Mouse (Mus musculus): ENCODE data around the gene Olfr263. TPM values are rescaled to one million over a fixed set of nuclear protein-coding genes. Genes with fewer than 3 reads are reported as not detected.
A peak's percentile ranks its signal among the peaks of the same experiment; 100 is the strongest.

The Olfr263 gene
- polyA plus RNA-seq, 1 experiment from 2014 or later, result not detected

DNA sequence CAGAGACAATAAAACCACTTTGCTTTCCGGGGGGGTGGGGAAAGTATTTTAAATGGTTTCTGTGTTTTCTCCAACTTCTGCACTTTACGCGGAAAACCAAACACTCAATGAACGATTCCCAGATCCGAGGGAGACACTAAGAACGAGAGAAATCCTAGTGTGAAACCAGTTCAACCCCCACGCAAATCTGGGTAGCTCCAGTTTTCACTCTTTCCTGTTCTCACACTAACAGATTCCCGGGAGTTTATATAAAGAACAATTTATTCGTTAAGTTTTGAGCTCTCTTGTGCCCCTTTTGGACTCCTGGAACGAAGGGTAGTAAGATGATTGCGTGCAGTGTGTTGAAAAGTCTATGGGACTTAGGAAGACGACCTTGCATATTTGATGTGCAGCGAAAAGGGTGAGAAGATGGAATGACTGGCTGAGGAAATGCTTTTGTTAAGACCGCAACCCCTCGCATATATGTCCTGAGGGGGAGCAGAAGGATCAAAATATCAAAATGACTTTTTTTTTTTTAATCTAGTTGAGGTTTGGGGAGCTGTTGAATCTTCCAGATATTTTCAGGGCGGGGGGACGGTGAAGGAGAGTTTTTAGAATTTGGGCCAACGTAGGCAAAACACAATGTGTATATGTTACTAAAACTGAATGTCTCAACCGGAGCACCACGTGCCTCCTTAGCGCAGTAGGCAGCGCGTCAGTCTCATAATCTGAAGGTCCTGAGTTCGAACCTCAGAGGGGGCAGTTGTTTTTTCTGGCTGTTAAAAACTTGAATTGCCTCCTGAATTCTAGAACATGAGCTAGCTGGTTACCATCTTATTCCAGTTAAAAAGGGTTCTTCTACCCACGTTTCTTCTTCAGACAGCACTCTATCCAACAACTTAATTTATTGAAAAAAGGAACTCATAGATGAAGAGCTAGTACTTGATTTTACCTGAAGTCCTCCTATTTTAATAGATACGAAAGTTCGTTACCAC is 37.8 kb downstream of the Olfr263 start:
- H3K36me3 ChIP-seq (ENCODE audit: control insufficient read depth, insufficient read depth, low read length), result no peaks in the 10 kb centered on the region
- WGBS, result 2% methylated on average over 27 of the region's 27 CpGs
- H3K4me1 ChIP-seq (replicated peaks; ENCODE audit: control insufficient read depth, insufficient read depth, low read length), result peaks cover 3% of the 10 kb centered on the region; the same call in 1 of the 2 replicates
- H3K4me2 ChIP-seq (ENCODE audit: low read depth, low read length, severe bottlenecking), result peak overlapping the region; percentile 50
- DNase-seq (ENCODE audit: low spot score), result peak; percentile 87
- peak; percentile 60 for ATAC-seq (replicated peaks; ENCODE audit: low FRiP score)
- peak overlapping the region; percentile 50 for H3K4me3 ChIP-seq (ENCODE audit: low read depth, low read length)
- H3K9ac ChIP-seq (ENCODE audit: low read length), result peak overlapping the region; percentile 55
- no peak overlapping the region for H3K27ac ChIP-seq (ENCODE audit: low read depth, low read length)
- no peaks in the 10 kb centered on the region for H3K9me3 ChIP-seq (ENCODE audit: control insufficient read depth, low read length)
- H3K27me3 ChIP-seq (ENCODE audit: control insufficient read depth, insufficient read depth, low read length), result no peaks in the 10 kb centered on the region

DNA sequence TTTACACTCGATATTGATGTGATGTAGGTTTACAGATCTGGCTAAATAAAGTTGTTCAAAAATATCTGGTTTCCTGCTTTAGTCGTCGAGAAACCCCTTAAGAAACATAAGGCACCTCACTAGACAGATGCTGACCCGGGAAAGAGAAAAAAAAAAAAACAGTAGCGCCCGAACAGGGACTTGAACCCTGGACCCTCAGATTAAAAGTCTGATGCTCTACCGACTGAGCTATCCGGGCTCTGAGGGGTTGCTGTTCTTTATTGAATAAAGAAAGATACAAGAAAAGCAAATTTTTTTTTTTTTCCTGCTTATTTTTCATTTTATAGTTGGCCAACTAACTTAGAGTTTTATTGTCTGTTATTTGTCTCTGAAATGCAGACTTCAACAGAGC is 38.5 kb downstream of the Olfr263 start:
- ATAC-seq (replicated peaks; ENCODE audit: low FRiP score) (peak; percentile 58), DNase-seq (ENCODE audit: low spot score) (no peak)
- H3K4me2 ChIP-seq (ENCODE audit: low read depth, low read length, severe bottlenecking), result peak overlapping the region; percentile 72
- no peaks in the 10 kb centered on the region for H3K27me3 ChIP-seq (ENCODE audit: control insufficient read depth, insufficient read depth, low read length)
- H3K27ac ChIP-seq (ENCODE audit: low read depth, low read length), result no peak overlapping the region
- H3K4me3 ChIP-seq (ENCODE audit: low read depth, low read length), result peak overlapping the region; percentile 50
- H3K36me3 ChIP-seq (ENCODE audit: control insufficient read depth, insufficient read depth, low read length), result no peaks in the 10 kb centered on the region
- under 1% methylated on average over 8 of the region's 8 CpGs for WGBS
- H3K4me1 ChIP-seq (replicated peaks; ENCODE audit: control insufficient read depth, insufficient read depth, low read length), result peaks cover 3% of the 10 kb centered on the region; the same call in 1 of the 2 replicates
- no peaks in the 10 kb centered on the region for H3K9me3 ChIP-seq (ENCODE audit: control insufficient read depth, low read length)
- H3K9ac ChIP-seq (ENCODE audit: low read length), result no peak overlapping the region

DNA sequence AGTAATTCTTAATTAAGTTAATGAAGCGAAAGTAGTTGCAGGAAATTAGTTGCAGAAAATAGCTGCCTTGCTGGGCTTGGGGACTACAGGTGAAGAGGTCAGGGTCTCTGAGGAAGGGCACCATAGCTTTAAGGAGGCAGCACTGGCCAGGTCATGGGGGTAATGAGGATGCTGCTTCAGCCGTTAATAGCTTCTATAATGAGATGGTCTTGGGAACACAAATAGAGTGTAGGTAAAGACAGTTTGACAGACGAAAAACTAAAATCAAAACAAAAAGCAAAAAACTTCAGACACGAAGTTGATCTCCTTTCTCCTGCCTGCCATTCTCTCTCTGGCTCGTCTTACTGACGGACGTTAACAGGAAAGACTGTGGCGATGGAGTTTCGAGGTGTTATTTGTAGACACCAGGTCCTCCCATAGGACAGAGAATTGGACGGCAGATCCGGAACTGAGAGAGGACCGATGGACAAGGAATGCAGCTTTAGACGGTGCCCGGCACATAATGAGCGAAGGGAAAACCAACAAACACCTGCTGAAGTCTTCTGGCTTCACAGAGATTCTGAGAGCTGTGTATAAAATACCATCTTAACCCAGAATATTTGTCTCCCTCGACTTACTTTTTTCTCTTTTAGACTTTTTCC is 39.1 kb downstream of the Olfr263 start:
- H3K4me1 ChIP-seq (replicated peaks; ENCODE audit: control insufficient read depth, insufficient read depth, low read length), result peaks cover 3% of the 10 kb centered on the region; the same call in 1 of the 2 replicates
- ATAC-seq (replicated peaks; ENCODE audit: low FRiP score) (no peak), DNase-seq (ENCODE audit: low spot score) (no peak)
- H3K9me3 ChIP-seq (ENCODE audit: control insufficient read depth, low read length), result no peaks in the 10 kb centered on the region
- no peak overlapping the region for H3K27ac ChIP-seq (ENCODE audit: low read depth, low read length)
- H3K4me2 ChIP-seq (ENCODE audit: low read depth, low read length, severe bottlenecking), result peak overlapping the region; percentile 72
- peak overlapping the region; percentile 43 for H3K9ac ChIP-seq (ENCODE audit: low read length)
- H3K27me3 ChIP-seq (ENCODE audit: control insufficient read depth, insufficient read depth, low read length), result no peaks in the 10 kb centered on the region
- H3K4me3 ChIP-seq (ENCODE audit: low read depth, low read length), result peak overlapping the region; percentile 50
- 2% methylated on average over 16 of the region's 16 CpGs for WGBS
- no peaks in the 10 kb centered on the region for H3K36me3 ChIP-seq (ENCODE audit: control insufficient read depth, insufficient read depth, low read length)

DNA sequence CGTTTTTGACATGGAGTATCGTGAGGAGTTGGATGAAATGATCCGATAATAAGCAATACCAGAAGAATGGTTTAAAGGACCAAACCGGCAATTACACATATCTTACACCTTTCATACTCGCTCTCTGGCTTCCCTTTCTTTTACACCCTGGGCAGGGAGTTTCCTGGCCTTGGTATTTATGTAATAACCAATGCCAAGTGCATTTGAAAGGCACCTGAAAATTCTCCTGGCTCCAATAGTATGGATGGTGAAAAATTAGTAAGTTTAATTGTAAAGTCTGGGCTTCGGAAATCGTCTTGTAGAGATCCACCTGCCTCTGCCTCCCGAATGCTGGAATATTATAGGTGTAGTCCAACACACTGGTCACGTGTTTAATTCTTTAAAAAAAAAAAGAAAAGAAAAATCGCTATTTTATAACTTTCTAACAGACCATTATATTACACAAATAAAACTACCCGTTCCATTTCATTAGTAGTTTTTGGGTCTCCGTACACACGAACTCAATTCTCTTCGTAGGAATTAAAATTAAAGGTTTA is 39.8 kb downstream of the Olfr263 start:
- Histone ChIP-seq H3K4me3 (ENCODE audit: low read depth, low read length) (peak overlapping the region; percentile 50), H3K4me1 (replicated peaks; ENCODE audit: control insufficient read depth, insufficient read depth, low read length) (peaks cover 3% of the 10 kb centered on the region; the same call in 1 of the 2 replicates), H3K9ac (ENCODE audit: low read length) (no peak overlapping the region), H3K36me3 (ENCODE audit: control insufficient read depth, insufficient read depth, low read length) (no peaks in the 10 kb centered on the region), H3K9me3 (ENCODE audit: control insufficient read depth, low read length) (no peaks in the 10 kb centered on the region), H3K27me3 (ENCODE audit: control insufficient read depth, insufficient read depth, low read length) (no peaks in the 10 kb centered on the region), H3K4me2 (ENCODE audit: low read depth, low read length, severe bottlenecking) (peak overlapping the region; percentile 72), H3K27ac (ENCODE audit: low read depth, low read length) (no peak overlapping the region)
- ATAC-seq (replicated peaks; ENCODE audit: low FRiP score) (no peak), DNase-seq (ENCODE audit: low spot score) (no peak)
- 5% methylated on average over 14 of the region's 14 CpGs for WGBS

DNA sequence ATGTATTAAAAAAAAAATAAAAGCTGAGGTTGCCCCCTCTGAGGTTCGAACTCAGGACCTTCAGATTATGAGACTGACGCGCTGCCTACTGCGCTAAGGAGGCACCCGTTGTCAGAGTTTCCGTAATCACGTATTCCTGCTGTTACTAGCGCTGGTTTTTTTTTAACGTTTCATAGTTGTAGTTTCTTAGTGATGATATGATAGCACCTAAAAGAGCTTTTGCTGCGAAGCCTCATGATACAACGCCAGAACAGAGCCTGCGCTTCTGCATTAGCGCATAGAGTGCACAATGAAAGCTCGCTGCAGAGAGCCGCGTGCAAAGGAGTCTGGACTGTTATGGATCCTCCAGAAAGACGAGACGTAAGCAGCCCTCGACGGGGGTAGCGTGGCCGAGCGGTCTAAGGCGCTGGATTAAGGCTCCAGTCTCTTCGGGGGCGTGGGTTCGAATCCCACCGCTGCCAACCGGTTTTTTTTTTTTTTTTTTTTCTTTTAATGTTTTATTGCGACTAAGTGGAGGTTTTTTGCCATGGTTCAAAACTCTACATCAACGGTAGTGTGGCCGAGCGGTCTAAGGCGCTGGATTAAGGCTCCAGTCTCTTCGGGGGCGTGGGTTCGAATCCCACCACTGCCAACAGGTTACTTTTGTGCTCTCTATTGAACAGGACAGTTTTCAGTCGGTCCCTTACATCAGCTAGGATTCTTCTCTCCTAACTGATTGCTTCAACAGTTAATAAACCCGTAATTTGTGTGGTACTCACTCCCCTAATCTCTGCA is 40.4 kb downstream of the Olfr263 start:
- under 1% methylated on average over 39 of the region's 39 CpGs for WGBS
- Histone ChIP-seq H3K4me1 (replicated peaks; ENCODE audit: control insufficient read depth, insufficient read depth, low read length) (peaks cover 3% of the 10 kb centered on the region; the same call in 1 of the 2 replicates), H3K9me3 (ENCODE audit: control insufficient read depth, low read length) (no peaks in the 10 kb centered on the region), H3K4me3 (ENCODE audit: low read depth, low read length) (peak overlapping the region; percentile 50), H3K27ac (ENCODE audit: low read depth, low read length) (no peak overlapping the region), H3K36me3 (ENCODE audit: control insufficient read depth, insufficient read depth, low read length) (no peaks in the 10 kb centered on the region), H3K9ac (ENCODE audit: low read length) (no peak overlapping the region), H3K27me3 (ENCODE audit: control insufficient read depth, insufficient read depth, low read length) (no peaks in the 10 kb centered on the region), H3K4me2 (ENCODE audit: low read depth, low read length, severe bottlenecking) (peak overlapping the region; percentile 43)
- DNase-seq (ENCODE audit: low spot score) (peak; percentile 89), ATAC-seq (replicated peaks; ENCODE audit: low FRiP score) (peak; percentile 75)

DNA sequence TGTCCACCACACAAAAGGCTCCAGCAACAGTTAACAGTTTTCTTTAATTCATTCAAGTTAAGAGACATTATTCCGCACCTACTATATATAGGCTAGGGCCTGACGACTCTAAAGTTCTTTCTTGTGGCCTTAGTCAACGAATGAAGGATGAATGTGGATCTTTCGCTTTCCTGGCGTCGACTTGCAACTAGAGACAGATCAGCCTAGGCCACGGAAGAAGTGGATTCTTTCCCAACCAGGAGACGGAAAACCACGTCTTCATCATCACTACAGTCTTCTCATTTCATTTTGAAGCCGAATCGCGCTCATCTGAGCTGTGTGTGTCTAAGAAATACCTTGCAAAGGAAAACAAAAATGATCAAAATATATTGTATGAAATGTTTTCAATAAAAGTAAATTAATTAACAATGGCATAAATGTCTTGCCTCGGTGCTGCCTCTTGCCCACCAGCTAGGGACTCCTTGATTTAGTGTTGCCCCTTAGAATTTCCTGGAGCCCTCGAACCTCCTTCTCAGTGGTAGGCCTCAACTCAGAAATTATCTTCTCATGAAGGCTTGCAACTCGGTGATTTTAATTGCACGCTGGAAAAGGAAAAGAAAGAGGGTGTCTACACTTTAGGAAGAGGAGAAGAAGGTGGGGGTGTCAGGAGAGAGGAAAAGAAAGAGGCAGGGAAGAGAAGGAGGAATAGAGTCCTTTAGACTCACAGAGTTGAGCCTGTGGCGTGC is 41.2 kb downstream of the Olfr263 start:
- no peak overlapping the region for H3K27ac ChIP-seq (ENCODE audit: low read depth, low read length)

DNA sequence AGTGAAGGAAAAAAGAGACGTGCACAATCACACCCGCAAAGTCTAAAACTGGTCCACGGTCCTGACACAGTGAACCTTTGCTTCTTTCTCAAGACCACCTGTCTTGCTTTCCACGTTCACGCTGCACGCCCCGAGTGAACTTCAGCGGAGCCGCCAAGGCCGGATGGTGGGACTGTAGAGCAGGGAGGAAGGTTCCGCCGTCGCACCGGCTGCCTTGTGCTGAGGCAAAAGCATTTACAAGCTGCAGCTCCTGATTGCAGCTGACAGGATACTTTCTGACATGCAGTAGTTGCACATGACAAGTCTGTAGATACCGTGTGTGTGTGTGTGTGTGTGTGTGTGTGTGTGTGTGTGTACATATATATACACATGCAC is 41.7 kb downstream of the Olfr263 start:
- ATAC-seq (replicated peaks; ENCODE audit: low FRiP score) (no peak), DNase-seq (ENCODE audit: low spot score) (peak; percentile 68)
- no peaks in the 10 kb centered on the region for H3K9me3 ChIP-seq (ENCODE audit: control insufficient read depth, low read length)
- 6% methylated on average over 15 of the region's 15 CpGs for WGBS
- peaks cover 3% of the 10 kb centered on the region; the same call in 1 of the 2 replicates for H3K4me1 ChIP-seq (replicated peaks; ENCODE audit: control insufficient read depth, insufficient read depth, low read length)
- no peak overlapping the region for H3K27ac ChIP-seq (ENCODE audit: low read depth, low read length)
- peak overlapping the region; percentile 19; the same call in 1 of the 2 replicates for H3K4me3 ChIP-seq (ENCODE audit: low read depth, low read length)
- peak overlapping the region; percentile 39; the same call in 1 of the 2 replicates for H3K9ac ChIP-seq (ENCODE audit: low read length)
- no peaks in the 10 kb centered on the region for H3K27me3 ChIP-seq (ENCODE audit: control insufficient read depth, insufficient read depth, low read length)
- H3K36me3 ChIP-seq (ENCODE audit: control insufficient read depth, insufficient read depth, low read length), result no peaks in the 10 kb centered on the region
- peak overlapping the region; percentile 49 for H3K4me2 ChIP-seq (ENCODE audit: low read depth, low read length, severe bottlenecking)

More for the DNA sequence above, 41.2 kb downstream of the Olfr263 start:
- Histone ChIP-seq H3K4me3 (ENCODE audit: low read depth, low read length) (peak overlapping the region; percentile 50; the same call in 1 of the 2 replicates), H3K9ac (ENCODE audit: low read length) (peak overlapping the region; percentile 39; the same call in 1 of the 2 replicates), H3K4me1 (replicated peaks; ENCODE audit: control insufficient read depth, insufficient read depth, low read length) (peaks cover 3% of the 10 kb centered on the region; the same call in 1 of the 2 replicates), H3K4me2 (ENCODE audit: low read depth, low read length, severe bottlenecking) (peak overlapping the region; percentile 49; the same call in 1 of the 2 replicates), H3K36me3 (ENCODE audit: control insufficient read depth, insufficient read depth, low read length) (no peaks in the 10 kb centered on the region), H3K27me3 (ENCODE audit: control insufficient read depth, insufficient read depth, low read length) (no peaks in the 10 kb centered on the region), H3K9me3 (ENCODE audit: control insufficient read depth, low read length) (no peaks in the 10 kb centered on the region)
- ATAC-seq (replicated peaks; ENCODE audit: low FRiP score), result no peak
- no peak for DNase-seq (ENCODE audit: low spot score)
- WGBS, result 26% methylated on average over 17 of the region's 17 CpGs
